ENCODE assay signal across 17 mouse cellular contexts in the genomic region with DNA sequence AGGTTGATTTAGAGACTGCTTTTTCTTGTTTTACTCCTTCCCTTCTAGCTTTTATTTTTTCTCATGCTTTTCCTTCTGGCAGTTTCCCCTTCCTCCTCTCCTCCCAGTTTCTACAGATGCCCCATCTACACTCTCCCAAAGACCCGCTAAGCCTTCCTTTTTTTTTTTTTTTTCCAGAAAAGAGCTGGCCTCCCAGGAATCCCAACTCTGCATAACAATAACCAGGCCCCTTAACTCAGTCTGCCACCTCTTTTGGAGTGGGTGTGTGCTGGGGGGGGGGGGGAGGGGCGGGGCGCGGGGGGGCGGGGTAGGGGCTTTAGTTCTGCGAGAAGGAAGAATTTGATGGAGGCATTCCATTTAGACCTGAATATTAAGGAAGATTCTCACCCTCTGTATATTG. TPM values are rescaled to one million over a fixed set of nuclear protein-coding genes. Genes with fewer than 3 reads are reported as not detected.
"Had no signal": no experiment of that assay in that cellular context is flagged by ENCODE, and none has a peak within 500 bp of the region (broad histone marks: within the 10 kb centered on the region; RNA-seq: fewer than 3 reads in every experiment).

No protein-coding gene starts in this region.

- H3K9ac ChIP-seq: limb, embryonic 13.5 days; liver, embryonic 14.5 days; neural tube, embryonic 13.5 days had no signal

- H3K27ac ChIP-seq: layer of hippocampus, adult 2 months; limb, embryonic 13.5 days; liver, embryonic 14.5 days; neural tube, embryonic 13.5 days had no signal

- H3K4me3 ChIP-seq: layer of hippocampus, adult 2 months; limb, embryonic 13.5 days; myocyte; neural tube, embryonic 13.5 days had no signal

- H3K36me3 ChIP-seq: limb, embryonic 13.5 days; neural tube, embryonic 13.5 days had no signal

- H3K4me2 ChIP-seq: limb, embryonic 13.5 days; neural tube, embryonic 13.5 days had no signal

- H3K27me3 ChIP-seq: limb, embryonic 13.5 days; neural tube, embryonic 13.5 days had no signal

- H3K9me3 ChIP-seq: limb, embryonic 13.5 days; neural tube, embryonic 13.5 days had no signal

- H3K4me1 ChIP-seq: limb, embryonic 13.5 days; neural tube, embryonic 13.5 days had no signal

- DNase-seq: kidney, adult 11 months; kidney, postnatal 10 days; kidney, postnatal 4 days; left cerebral cortex, postnatal 4 days; lung, adult 18-20 months; right cerebral cortex, postnatal 25 days; thymus, postnatal 36 days had no signal

RNA-seq across cellular contexts. Expression of gene Sis, which starts 38.4 kb away (rescaled TPM):
- total RNA-seq: layer of hippocampus, adult 2 months; liver, adult 2 months; megakaryocyte-erythroid progenitor cell, adult 5-6 weeks had no signal
- polyA plus RNA-seq: kidney, embryonic 14.5 days; liver, adult 2 months; liver, embryonic 14.5 days; lung, embryonic 16.5 days; myocyte; neural tube, embryonic 13.5 days had no signal

RNA-seq across cellular contexts. Expression of gene Slitrk3, which starts 51.6 kb away (rescaled TPM):
- total RNA-seq: liver, adult 2 months; megakaryocyte-erythroid progenitor cell, adult 5-6 weeks had no signal
- polyA plus RNA-seq: kidney, embryonic 14.5 days; liver, adult 2 months; myocyte; thymus, postnatal 0 days had no signal
